Mouse (Mus musculus) testis, postnatal 10 days (tissue): Measurements from ENCODE around the gene Shtn1.
A peak's percentile ranks its signal among the peaks of the same experiment; 100 is the strongest.

Source experiments
- DNase-seq: peaks from one replicate; pipeline ENCODE4 v3.0.0; 2021; ENCODE audit warnings: low spot score

The Shtn1 gene

DNA sequence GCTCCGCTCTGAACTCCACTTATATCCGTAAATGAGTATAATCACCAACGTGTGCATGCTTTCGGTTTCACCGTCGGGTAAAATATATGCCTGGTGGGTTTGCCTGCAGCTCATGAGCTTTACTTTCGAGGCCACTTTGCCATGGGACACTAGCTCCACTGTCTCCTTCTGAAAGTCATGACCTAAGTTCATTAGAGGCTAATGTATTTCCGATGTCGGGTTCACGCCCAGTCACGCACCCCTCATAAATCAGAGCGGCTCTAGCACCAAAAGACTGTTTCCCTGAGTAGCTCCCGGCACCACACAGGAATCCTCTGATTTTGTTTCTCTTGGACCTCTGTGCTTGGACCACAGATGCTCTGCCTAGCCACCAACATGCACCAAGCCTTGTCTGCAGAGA, 105.1 kb downstream of the Shtn1 start:
- no peak for DNase-seq

DNA sequence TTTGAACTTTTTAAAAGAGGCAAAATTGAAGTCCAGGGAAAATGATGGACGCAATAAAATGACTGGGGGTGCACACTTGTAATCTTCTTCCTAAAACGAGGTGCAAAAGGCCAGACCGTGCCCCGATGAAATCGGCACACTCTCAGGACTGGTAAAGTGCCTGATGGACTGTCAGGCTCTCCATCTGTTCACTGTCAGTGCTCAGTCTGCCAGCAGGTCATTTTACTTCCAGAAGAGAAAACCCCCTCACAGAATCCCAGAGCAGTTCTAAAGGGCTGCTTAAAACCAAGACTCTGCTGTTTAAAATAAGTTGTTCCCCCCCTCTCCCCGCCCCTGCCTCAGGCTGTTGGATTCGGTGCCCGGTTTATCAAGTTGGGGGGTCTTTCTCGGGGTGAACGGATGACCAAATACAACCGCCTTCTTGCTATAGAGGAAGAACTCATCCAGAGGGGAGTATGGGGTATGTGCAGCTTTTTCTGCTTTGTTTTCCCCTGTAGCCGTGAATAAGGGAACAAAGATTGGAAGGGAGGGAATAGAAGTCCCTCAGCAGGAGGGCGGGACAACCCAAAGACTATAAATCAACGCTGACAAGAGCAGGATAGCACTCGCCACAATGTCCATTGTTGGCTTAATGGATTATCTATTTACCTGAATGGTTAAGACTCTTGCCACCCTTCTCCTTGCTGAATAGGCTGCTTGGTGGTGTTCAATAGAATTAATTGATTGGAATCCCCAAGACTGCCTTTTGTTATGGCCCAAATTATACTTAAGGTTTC, 107.0 kb downstream of the Shtn1 start:
- no peak for DNase-seq

DNA sequence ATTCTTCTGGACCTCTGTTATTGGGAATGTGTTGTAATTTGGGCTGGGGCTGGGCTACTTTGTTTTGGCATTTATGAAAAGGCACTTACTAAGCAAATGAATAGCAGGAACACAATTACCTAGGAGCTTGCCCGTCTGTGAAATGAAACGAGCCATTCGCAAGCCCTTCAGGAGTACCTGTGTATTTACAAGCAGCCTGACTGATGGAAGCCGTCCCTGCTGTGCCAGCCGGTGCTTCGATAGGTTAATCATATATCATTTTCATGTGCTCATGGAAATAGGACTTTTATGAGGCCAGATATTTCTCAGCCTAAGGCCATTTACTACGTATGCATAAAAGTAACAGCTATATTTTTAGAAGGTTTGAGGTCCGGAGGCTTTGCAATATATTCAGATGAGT, 112.9 kb downstream of the Shtn1 start:
- no peak for DNase-seq

DNA sequence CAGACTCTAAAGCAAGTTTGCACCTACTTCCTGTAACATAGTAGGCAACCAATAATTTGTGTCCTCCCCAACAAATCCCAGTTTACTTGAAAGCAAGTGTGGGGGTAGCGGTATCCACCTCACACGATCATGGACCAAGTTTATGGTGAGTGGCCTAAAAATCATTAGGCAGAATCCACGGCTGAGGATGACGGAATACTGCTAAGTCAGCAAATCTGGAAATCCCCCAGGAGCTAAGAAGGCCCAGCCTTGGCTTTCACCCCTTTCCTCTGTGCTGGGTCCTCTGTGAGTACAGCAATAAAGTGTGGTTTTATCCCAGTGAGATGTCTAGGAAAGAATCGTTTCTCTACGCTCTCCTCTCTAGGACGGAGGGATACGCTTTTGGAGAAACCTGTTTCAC, 121.1 kb downstream of the Shtn1 start:
- no peak for DNase-seq

DNA sequence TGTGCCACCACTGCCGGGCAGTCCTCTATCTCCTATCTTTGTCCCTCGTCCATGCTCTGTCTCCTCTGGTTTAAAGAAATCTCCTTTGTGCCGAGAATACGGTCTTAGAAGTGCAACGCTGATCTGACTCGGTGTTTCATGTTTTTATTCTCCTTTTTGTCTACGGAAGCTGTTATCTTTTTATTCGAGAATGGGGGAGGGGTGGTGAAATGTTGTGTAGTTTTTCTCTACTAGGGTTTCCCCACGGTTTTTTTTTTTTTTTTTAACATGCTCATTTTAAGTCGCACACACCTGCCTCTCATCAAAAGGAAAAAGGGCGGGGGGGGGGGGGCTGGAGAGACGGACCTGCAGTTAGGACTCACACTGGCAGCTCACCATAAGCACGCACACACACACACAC, 123.7 kb downstream of the Shtn1 start:
- DNase-seq: no peak

DNA sequence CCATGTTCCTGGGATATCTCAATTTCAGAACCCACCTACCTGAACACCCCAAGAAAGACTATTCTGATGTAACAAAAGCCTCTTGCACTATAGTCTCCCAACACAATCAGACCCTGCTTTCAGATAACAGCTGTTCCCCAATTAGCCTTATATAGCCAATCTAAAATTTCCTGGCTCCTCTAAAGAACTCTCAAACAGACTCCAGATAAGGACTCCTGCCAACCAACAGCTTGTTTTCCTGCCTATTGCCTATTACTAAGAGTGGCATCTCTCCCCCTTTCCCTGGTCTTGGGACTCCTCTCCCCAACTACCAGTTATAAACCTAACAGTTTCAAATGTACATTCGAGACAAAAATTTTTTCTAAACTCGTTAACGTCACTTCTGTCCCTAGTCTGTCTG, 124.4 kb downstream of the Shtn1 start:
- no peak for DNase-seq

DNA sequence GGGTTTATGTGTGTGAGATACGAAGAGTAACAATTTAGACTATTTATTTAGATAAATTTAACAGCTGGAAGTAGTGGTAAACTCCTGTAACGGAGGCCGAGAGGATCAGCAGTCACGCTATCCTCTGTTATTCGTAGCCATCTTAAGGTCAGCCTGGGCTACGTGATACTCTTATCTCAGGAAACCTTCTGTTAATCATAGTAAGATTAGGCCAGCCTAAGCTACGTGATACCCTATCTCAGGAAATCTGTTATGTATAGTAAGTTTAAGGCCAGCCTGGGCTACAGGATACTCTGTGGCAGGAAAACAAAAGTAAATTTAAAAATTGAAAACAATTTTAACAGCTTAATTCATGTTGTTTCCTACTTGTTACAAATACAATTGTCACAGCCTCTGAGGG, 129.9 kb downstream of the Shtn1 start:
- no peak for DNase-seq

DNA sequence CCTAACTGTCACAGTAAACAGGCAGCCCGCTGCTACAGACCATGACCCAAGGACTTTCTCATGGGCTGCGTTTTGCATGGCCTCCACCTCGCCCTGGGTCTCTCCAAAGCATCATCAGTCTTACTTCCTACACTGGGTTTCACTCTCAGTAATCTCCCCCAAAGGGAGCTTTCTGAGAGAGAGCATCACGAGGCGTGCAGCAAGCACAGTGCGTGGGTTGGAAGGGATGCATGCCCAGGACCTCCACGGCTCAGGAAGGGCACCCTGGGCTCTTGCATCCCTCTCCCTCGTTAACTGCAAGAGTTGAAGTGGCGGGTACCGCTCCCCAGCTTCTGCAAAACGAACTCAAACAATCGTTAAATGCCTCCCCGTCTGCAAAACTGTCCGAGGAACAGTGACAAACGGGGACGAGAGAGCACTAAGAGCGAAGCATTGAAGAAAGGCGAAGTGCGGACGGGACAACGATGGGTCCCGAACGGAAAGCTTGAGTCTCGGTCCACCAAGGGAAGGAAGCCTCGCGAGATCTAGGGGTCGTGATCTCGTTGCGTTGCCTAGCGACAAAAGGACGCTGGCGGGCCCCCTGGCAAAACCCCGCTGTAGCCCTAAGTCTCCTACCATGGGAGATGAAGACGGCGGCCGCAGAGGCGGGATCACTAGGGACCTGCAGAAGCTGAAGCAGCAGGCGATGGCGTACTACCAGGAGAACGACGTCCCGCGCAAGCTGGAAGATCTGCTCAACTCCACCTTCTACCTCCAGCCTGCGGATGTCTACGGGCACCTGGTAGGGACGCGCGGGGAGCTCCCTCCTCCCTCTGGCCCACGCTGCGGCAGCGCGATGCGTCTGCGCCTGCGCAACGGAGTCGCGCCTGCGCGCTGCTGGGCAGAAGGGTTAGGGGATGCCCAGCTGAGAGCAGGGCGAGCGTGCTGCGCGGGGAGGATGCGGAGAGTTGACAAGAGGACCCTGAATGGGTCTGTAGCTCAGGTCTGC, 132.8 kb downstream of the Shtn1 start, which contains the start of the genes Eno4 and Hspa12a:
Gene Eno4, plus strand, starts transcription at position 585 of the 988 bp plus-strand sequence.
Gene Hspa12a, minus strand, starts transcription at position 814 of the 988 bp plus-strand sequence.
- peak; percentile 97 for DNase-seq

DNA sequence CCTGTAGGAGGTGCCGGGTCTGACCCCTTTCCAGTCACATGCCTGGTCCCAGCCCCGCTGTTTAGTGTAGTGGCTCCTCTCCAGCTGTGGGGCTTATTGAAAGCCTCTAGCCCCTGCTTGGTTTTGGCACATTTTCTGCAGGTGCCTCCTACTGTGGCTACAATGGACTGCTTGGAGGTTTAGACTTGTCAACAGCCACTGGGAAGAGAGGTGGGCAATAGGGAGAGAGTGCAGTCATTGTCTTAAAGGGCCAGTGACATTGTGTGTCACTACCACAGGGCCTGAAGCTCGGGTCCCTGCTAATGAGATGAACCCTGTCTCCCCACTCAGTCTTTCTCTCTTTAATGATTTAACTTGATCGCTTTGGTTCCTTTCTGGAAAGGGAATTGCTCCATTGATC, 142.8 kb downstream of the Shtn1 start:
- DNase-seq: no peak

DNA sequence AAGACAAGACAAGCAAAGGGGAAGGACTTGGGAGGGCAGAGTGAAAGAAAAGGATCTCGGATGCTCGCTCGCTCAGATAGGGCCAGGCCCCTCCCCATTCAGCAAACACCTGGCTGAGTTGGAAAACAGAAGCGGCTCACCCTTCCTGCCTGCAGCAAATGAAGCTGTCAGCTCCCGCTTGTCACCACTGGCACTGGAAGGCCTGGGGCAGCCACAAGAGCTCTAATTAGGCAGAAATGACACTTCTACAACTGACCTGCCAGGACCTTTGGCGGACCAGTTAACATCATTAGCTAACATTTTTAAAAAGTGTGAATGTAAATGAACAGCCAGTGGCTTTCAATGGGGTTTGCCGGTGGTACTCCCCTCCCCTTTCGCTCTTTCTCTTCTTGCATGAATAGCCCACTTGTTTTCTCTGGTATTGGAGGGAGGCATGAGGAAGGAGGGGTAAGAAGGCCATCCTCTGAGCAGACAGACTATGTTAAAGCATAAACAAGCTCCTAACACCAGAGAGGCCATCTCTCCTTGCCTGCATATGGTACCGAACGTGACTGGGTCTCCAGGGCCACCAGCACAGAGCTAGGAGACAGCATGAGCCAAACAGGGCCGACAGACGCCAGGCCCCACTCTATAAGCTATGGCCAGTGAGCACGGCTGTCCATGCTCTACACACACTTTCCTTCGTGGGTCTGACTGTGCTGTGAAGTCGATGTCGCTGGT, 144.7 kb downstream of the Shtn1 start:
- DNase-seq: no peak
